9 mouse cellular contexts compared by ENCODE assay signal in the genomic region with DNA sequence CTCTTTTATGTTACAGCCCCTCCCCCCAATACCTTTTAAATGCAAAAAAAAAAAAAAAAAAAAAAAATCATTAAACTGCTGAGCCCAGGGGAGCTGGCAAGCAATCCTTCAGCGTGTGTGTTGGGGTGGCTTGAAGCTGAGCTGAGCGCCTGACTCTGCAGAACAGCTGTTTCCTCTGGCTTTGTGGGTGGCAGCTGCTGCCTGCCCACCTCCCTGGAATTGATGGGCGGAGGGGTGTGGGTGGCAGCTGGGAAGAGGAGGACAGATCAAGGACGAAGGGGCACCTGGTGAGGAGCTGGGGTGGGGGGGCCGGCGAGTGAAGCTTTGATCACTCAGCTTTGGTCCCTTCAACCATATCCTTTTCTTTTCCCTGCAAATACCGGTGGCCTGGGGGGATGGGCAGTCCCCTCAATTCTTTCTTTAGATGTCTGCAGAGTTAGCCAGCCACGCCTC. TPM values are rescaled to one million over a fixed set of nuclear protein-coding genes. Genes with fewer than 3 reads are reported as not detected.
DNase-seq lines count a peak whose midpoint lies in the region; ATAC-seq and TF ChIP-seq lines count a peak whose summit lies in the region.
"Had no signal": no experiment of that assay in that cellular context is flagged by ENCODE, and none has a peak within 500 bp of the region (broad histone marks: within the 10 kb centered on the region; RNA-seq: fewer than 3 reads in every experiment).

No protein-coding gene starts in this region.

- no peaks in the 10 kb centered on the region for H3K27me3 ChIP-seq in heart, postnatal 0 days (ENCODE audit: control insufficient read depth, insufficient read depth, low read length)
- H3K27me3 ChIP-seq in forebrain, embryonic 13.5 days = no peaks in the 10 kb centered on the region

- no peak overlapping the region for H3K9ac ChIP-seq in heart, postnatal 0 days (replicated peaks; ENCODE audit: low read depth, low read length)
- H3K9ac ChIP-seq in ES-E14 (ENCODE audit: insufficient read depth, low read depth, low read length, poor library complexity, severe bottlenecking) = no peak overlapping the region; the same call in 1 of the 2 replicates
- H3K9ac ChIP-seq in forebrain, embryonic 13.5 days = no peak overlapping the region

- no peaks in the 10 kb centered on the region for H3K36me3 ChIP-seq in heart, postnatal 0 days (replicated peaks; ENCODE audit: control insufficient read depth, insufficient read depth, low read length)
- H3K36me3 ChIP-seq in ES-E14 (ENCODE audit: control insufficient read depth, insufficient read depth, low read length, poor library complexity, severe bottlenecking) = 0 out of 2 replicates have a peak, but pooled peaks cover 2% of the 10 kb centered on the region
- no peaks in the 10 kb centered on the region for H3K36me3 ChIP-seq in forebrain, embryonic 13.5 days (ENCODE audit: poor library complexity, severe bottlenecking)

- H3K4me3 ChIP-seq in heart, postnatal 0 days (ENCODE audit: low read depth, low read length) = no peak overlapping the region
- peak overlapping the region; percentile 11 to 37; a peak in 3 of 4 replicates for H3K4me3 ChIP-seq in ES-E14 (ENCODE audit: insufficient read depth in 1 of 2, low read depth in 1 of 2, low read length in 2 of 2, poor library complexity in 1 of 2, severe bottlenecking in 1 of 2)
- H3K4me3 ChIP-seq in forebrain, embryonic 13.5 days = no peak overlapping the region

- no peak overlapping the region for H3K27ac ChIP-seq in heart, postnatal 0 days (ENCODE audit: low read depth)
- peak overlapping the region; percentile 88 for H3K27ac ChIP-seq in ES-E14 (ENCODE audit: insufficient read depth, low read depth, low read length, poor library complexity, severe bottlenecking)
- H3K27ac ChIP-seq in forebrain, embryonic 13.5 days = 0 out of 2 replicates have a peak overlapping the region, but pooled peaks have one; percentile 41

- ATAC-seq in heart, postnatal 0 days (ENCODE audit: insufficient read depth, low read depth) = no peak
- ATAC-seq in forebrain, embryonic 13.5 days = peak; percentile 57; the same call in 1 of the 2 replicates
- ATAC-seq in monocyte, adult 5-6 weeks (replicated peaks; ENCODE audit: insufficient number of reproducible peaks, low FRiP score, low TSS enrichment, poor library complexity, severe bottlenecking) = no peak

- in situ Hi-C loops in ES-E14 (cut with MboI; ENCODE audit: low sequenced_read_pairs in 2 of 2, unreplicated experiment in 2 of 2) = no loop called here

- peak overlapping the region; percentile 40 for H3K4me2 ChIP-seq in heart, postnatal 0 days (ENCODE audit: low read depth, low read length)
- 0 out of 2 replicates have a peak overlapping the region, but pooled peaks have one; percentile 1 for H3K4me2 ChIP-seq in forebrain, embryonic 13.5 days

- intact Hi-C loops in heart, postnatal 25 days (cut with DNase I) = no loop called here

- H3K9me3 ChIP-seq in heart, postnatal 0 days (replicated peaks; ENCODE audit: control insufficient read depth, low read length) = no peaks in the 10 kb centered on the region
- H3K9me3 ChIP-seq in ES-E14 (ENCODE audit: control insufficient read depth, insufficient read depth, low read depth, low read length) = no peaks in the 10 kb centered on the region
- no peaks in the 10 kb centered on the region for H3K9me3 ChIP-seq in forebrain, embryonic 13.5 days (replicated peaks)

- DNase-seq in heart, postnatal 0 days (ENCODE audit: low spot score) = peak; percentile 5
- no peak for DNase-seq in heart, postnatal 25 days (ENCODE audit: low spot score)
- DNase-seq in ES-E14 (ENCODE audit: low read depth, low spot score) = peak; percentile 80
- peak; percentile 40 for DNase-seq in neural tube, embryonic 10.5 days (ENCODE audit: extremely low spot score, low spot score)
- no peak for DNase-seq in frontal cortex, postnatal 25 days (ENCODE audit: low spot score in 2 of 2)
- no peak for DNase-seq in MN1 (ENCODE audit: low spot score)
- DNase-seq: lung, adult 18-20 months had no signal

- peaks cover 9% of the 10 kb centered on the region for H3K4me1 ChIP-seq in heart, postnatal 0 days (ENCODE audit: control insufficient read depth, insufficient read depth)
- peaks cover 16 to 46% of the 10 kb centered on the region in 2 experiments for H3K4me1 ChIP-seq in ES-E14 (ENCODE audit: control insufficient read depth in 2 of 2, insufficient read depth in 2 of 2, low read length in 2 of 2, poor library complexity in 1 of 2)
- H3K4me1 ChIP-seq in forebrain, embryonic 13.5 days = peaks cover 12% of the 10 kb centered on the region

- TF ChIP-seq EP300 in heart, postnatal 0 days (IDR thresholded peaks at IDR 0.05; ENCODE audit: low read depth) = no peak

- no peak for TF ChIP-seq CTCF in heart, postnatal 0 days (IDR thresholded peaks at IDR 0.05; ENCODE audit: low read depth)

- 29% methylated on average over 8 of the region's 8 CpGs for WGBS in heart, postnatal 0 days
- 2% methylated on average over 8 of the region's 8 CpGs for WGBS in forebrain, embryonic 13.5 days

TF ChIP-seq in ES-E14, 5 proteins besides CTCF, POLR2A, EP300 and RAD21:
- TF ChIP-seq MAFK (IDR thresholded peaks at IDR 0.05; ENCODE audit: insufficient read depth, low read depth, low read length) (peak; percentile 43; the same call in 1 of the 2 replicates), ZC3H11A (IDR thresholded peaks at IDR 0.05; ENCODE audit: borderline replicate concordance, low read depth, low read length) (no peak), HCFC1 (IDR thresholded peaks at IDR 0.05; ENCODE audit: borderline replicate concordance, insufficient read depth, low read length) (no peak), CHD2 (IDR thresholded peaks at IDR 0.05; ENCODE audit: low read depth, low read length) (peak; percentile 29; the same call in 1 of the 2 replicates), ZNF384 (IDR thresholded peaks at IDR 0.05; ENCODE audit: low read depth, low read length) (peak; percentile 97)

RNA-seq across cellular contexts. Expression of a gene that starts 24.3 kb away (rescaled TPM):
- 110 and 151 TPM in 2 replicates for total RNA-seq in heart, postnatal 0 days (2014; rRNA removed; ENCODE audit: low replicate concordance)
- polyA plus RNA-seq in heart, postnatal 0 days (2015; fragmentation: Nextera tagmentation; extraction: Ambion mirVana) = 202 and 238 TPM in 2 replicates
- 10 to 100 TPM; 68.9 to 75.4 TPM for total RNA-seq in heart, postnatal 25 days (2021)
- 317 and 391 TPM in 2 replicates for total RNA-seq in ES-E14 (2012; rRNA removed)
- 751 and 753 TPM in 2 replicates for polyA plus RNA-seq in forebrain, embryonic 13.5 days (2015; fragmentation: Nextera tagmentation; extraction: Ambion mirVana)
- 679 to 753 TPM (median 702 TPM) in 3 replicates for total RNA-seq in monocyte, adult 5-6 weeks (2017)

RNA-seq across cellular contexts. Expression of a gene that starts 34.1 kb away (rescaled TPM):
- 16.7 and 42.8 TPM in 2 replicates for total RNA-seq in heart, postnatal 0 days (2014; rRNA removed; ENCODE audit: low replicate concordance)
- 48.2 and 48.9 TPM in 2 replicates for polyA plus RNA-seq in heart, postnatal 0 days (2015; fragmentation: Nextera tagmentation; extraction: Ambion mirVana)
- 100 to 1,000 TPM in 1 of 2 experiments, 10 to 100 TPM in 1; 30.1 to 102 TPM for total RNA-seq in heart, postnatal 25 days (2021)
- 17.8 and 32.3 TPM in 2 replicates for total RNA-seq in ES-E14 (2012; rRNA removed)
- polyA plus RNA-seq in forebrain, embryonic 13.5 days (2015; fragmentation: Nextera tagmentation; extraction: Ambion mirVana) = 29.3 and 38.6 TPM in 2 replicates
- total RNA-seq in monocyte, adult 5-6 weeks (2017) = 10.7 to 29.2 TPM (median 15.7 TPM) in 3 replicates

RNA-seq across cellular contexts. Expression of a gene that starts 48.9 kb away (rescaled TPM):
- total RNA-seq in heart, postnatal 0 days (2014; rRNA removed; ENCODE audit: low replicate concordance) = 49.8 and 50.1 TPM in 2 replicates
- 53.7 and 57.3 TPM in 2 replicates for polyA plus RNA-seq in heart, postnatal 0 days (2015; fragmentation: Nextera tagmentation; extraction: Ambion mirVana)
- total RNA-seq in heart, postnatal 25 days (2021) = 10 to 100 TPM; 32.8 to 38.2 TPM
- 78.0 and 85.7 TPM in 2 replicates for total RNA-seq in ES-E14 (2012; rRNA removed)
- 128 and 136 TPM in 2 replicates for polyA plus RNA-seq in forebrain, embryonic 13.5 days (2015; fragmentation: Nextera tagmentation; extraction: Ambion mirVana)
- total RNA-seq in monocyte, adult 5-6 weeks (2017) = 369 to 443 TPM (median 402 TPM) in 3 replicates

RNA-seq across cellular contexts. Expression of a gene that starts 57.2 kb away (rescaled TPM):
- 2.0 TPM in 1 of 2 replicates, not detected in the other for total RNA-seq in heart, postnatal 0 days (2014; rRNA removed; ENCODE audit: low replicate concordance)
- 0.18 and 0.23 TPM in 2 replicates for polyA plus RNA-seq in heart, postnatal 0 days (2015; fragmentation: Nextera tagmentation; extraction: Ambion mirVana)
- under 1 TPM; 0.13 to 0.39 TPM for total RNA-seq in heart, postnatal 25 days (2021)
- total RNA-seq in ES-E14 (2012; rRNA removed) = 0.31 and 0.85 TPM in 2 replicates
- polyA plus RNA-seq in forebrain, embryonic 13.5 days (2015; fragmentation: Nextera tagmentation; extraction: Ambion mirVana) = 0.18 TPM in 1 of 2 replicates, not detected in the other
- total RNA-seq in monocyte, adult 5-6 weeks (2017) = 19.9 to 98.4 TPM (median 83.3 TPM) in 3 replicates

Comparison
In these comparisons a context has a peak if more than half of its experiments do, and no peak if none do; other contexts are left out.
1. DNase-seq: peak in heart, postnatal 0 days (single experiment), ES-E14 (single experiment) and neural tube, embryonic 10.5 days (single experiment); none in heart, postnatal 25 days (single experiment), frontal cortex, postnatal 25 days (0 of 2) and MN1 (single experiment).
2. H3K4me3 ChIP-seq: peak in ES-E14 (2 of 2); none in heart, postnatal 0 days (single experiment) and forebrain, embryonic 13.5 days (single experiment).